Mouse (Mus musculus) erythroblast, embryonic 14.5 days (primary cell): ENCODE measurements around the gene Gpc6. TPM values are rescaled to one million over a fixed set of nuclear protein-coding genes. Genes with fewer than 3 reads are reported as not detected.

Experiments
- H3K27me3 ChIP-seq: 2 replicates; pipeline ENCODE4 v1.6.1; 2012; ENCODE audit warnings: inconsistent platforms; ENCODE audit not compliant: control insufficient read depth
- H3K36me3 ChIP-seq: 2 replicates; pipeline ENCODE4 v1.6.1; 2012; ENCODE audit warnings: mild to moderate bottlenecking, inconsistent platforms; ENCODE audit not compliant: control insufficient read depth
- H3K4me1 ChIP-seq: 2 replicates; pipeline ENCODE4 v1.6.1; 2012; ENCODE audit warnings: inconsistent platforms; ENCODE audit not compliant: control insufficient read depth
- H3K4me3 ChIP-seq: replicated peaks from 2 replicates; pipeline ENCODE3; 2012; ENCODE audit warnings: moderate library complexity, mild to moderate bottlenecking, inconsistent platforms
- H3K9me3 ChIP-seq: 2 replicates; pipeline ENCODE4 v1.6.1; 2012; ENCODE audit warnings: low read length, inconsistent platforms, mixed read lengths; ENCODE audit not compliant: control insufficient read depth
- GATA1 ChIP-seq: IDR thresholded peaks from 2 replicates; pipeline ENCODE4 v1.6.1; 2012; ENCODE audit warnings: low read length, inconsistent platforms, mixed read lengths
- TAL1 ChIP-seq: IDR thresholded peaks from 3 replicates; pipeline ENCODE4 v1.6.1; 2012; ENCODE audit warnings: low read length, inconsistent platforms, mixed read lengths
- polyA plus RNA-seq: library from polyadenylated mRNA; stranded (reverse); fragments of >175 nt; gene quantifications from 2 replicates; pipeline ENCODE4 v1.2.3, GENCODE M21; 2012

Gene Gpc6
- polyA plus RNA-seq, 1 experiment: not detected

DNA sequence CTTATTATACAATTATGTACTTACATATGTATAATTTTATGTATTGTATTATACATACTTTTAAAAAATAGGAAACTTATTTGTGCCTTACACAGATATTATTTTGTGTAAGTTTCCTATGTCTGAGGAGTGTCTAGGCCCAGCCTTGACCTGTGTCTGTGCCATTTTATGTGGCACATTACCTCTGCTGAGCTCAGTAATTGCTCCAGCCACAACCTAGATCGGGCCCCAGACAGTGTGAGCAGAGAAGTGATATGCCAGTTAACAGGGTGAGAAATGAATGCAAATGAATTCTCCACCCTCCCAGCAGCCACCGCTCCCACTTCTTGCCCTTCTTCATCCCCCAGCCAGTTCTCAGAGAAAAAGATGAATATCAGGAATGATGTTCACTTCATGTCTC lies 848.3 kb downstream of the Gpc6 start:
- Histone ChIP-seq H3K9me3 (peaks cover 16% of the 10 kb centered on the region), H3K27me3 (no peaks in the 10 kb centered on the region), H3K36me3 (no peaks in the 10 kb centered on the region), H3K4me3 (no peak overlapping the region), H3K4me1 (no peaks in the 10 kb centered on the region)
- no peak for TF ChIP-seq TAL1
- no peak for TF ChIP-seq GATA1

- no peaks in the 10 kb centered on the region for H3K36me3 ChIP-seq
- H3K27me3 ChIP-seq: no peaks in the 10 kb centered on the region
- no peaks in the 10 kb centered on the region for H3K4me1 ChIP-seq
- TF ChIP-seq GATA1 (no peak), TAL1 (no peak)
- peaks cover 10% of the 10 kb centered on the region for H3K9me3 ChIP-seq
- no peak overlapping the region for H3K4me3 ChIP-seq
These were observed 852.9 kb downstream of the Gpc6 start for GRCm38 (mm10) chr14:117777866-117778500.

GRCm38 (mm10) chr14:117778538-117779413 lies 853.7 kb downstream of the Gpc6 start:
- Histone ChIP-seq H3K4me3 (no peak overlapping the region), H3K36me3 (no peaks in the 10 kb centered on the region), H3K4me1 (no peaks in the 10 kb centered on the region), H3K9me3 (peaks cover 10% of the 10 kb centered on the region), H3K27me3 (no peaks in the 10 kb centered on the region)
- no peak for TF ChIP-seq TAL1
- TF ChIP-seq GATA1: no peak

DNA sequence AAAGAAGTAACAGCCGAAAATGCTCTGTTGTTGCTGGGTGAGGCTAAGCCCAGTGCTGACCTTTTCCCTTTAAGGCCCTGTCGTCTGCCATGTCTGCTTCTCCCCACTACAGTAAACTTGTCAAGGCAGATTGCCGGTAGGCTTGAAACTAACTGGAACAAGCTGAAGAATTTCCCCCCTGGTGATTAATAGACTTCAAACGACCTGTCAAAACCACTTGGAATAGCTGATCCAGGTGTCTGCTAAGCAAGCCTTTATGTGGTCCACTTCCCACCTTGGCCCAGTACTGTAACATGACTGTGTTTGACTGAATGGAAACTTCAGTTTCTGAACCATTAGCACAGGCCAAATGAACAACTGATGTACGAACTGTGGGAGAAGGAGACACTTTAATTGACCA lies 856.6 kb downstream of the Gpc6 start:
- Histone ChIP-seq H3K27me3 (no peaks in the 10 kb centered on the region), H3K9me3 (peaks cover 31% of the 10 kb centered on the region)
- TF ChIP-seq TAL1 (no peak), GATA1 (no peak)

GRCm38 (mm10) chr14:117783671-117784262 lies 858.7 kb downstream of the Gpc6 start:
- H3K36me3 ChIP-seq: no peaks in the 10 kb centered on the region
- TF ChIP-seq GATA1 (no peak), TAL1 (no peak)
- no peaks in the 10 kb centered on the region for H3K27me3 ChIP-seq
- H3K4me3 ChIP-seq: no peak overlapping the region
- H3K4me1 ChIP-seq: no peaks in the 10 kb centered on the region
- H3K9me3 ChIP-seq: peaks cover 27% of the 10 kb centered on the region

More for the DNA sequence above, 856.6 kb downstream of the Gpc6 start:
- Histone ChIP-seq H3K4me3 (no peak overlapping the region), H3K36me3 (no peaks in the 10 kb centered on the region), H3K4me1 (no peaks in the 10 kb centered on the region)

DNA sequence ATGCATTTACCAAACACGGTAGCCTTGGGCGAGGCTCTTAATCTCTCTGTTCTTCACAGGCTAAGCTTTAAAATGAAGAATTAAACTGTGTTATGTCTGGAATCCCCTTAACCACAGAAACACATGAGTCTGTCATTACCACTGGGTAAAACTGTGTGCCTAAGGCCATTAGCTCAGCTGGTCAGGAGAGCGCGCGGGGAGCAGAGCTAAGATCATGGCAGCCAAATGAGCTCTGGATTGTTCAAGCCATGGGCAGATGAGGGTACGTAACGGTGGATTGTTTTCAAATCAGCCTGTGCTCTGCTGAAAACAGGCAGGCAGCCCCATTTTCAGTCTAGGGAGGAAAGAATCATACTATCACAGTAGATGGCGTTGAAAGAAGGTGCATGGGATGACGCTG lies 859.8 kb downstream of the Gpc6 start:
- Histone ChIP-seq H3K9me3 (peaks cover 27% of the 10 kb centered on the region), H3K4me3 (no peak overlapping the region), H3K27me3 (no peaks in the 10 kb centered on the region), H3K4me1 (no peaks in the 10 kb centered on the region), H3K36me3 (no peaks in the 10 kb centered on the region)
- TF ChIP-seq TAL1: no peak
- no peak for TF ChIP-seq GATA1

- Histone ChIP-seq H3K4me3 (no peak overlapping the region), H3K9me3 (peaks cover 27% of the 10 kb centered on the region), H3K27me3 (no peaks in the 10 kb centered on the region), H3K4me1 (no peaks in the 10 kb centered on the region), H3K36me3 (no peaks in the 10 kb centered on the region)
- TF ChIP-seq TAL1 (no peak), GATA1 (no peak)
These were observed 860.5 kb downstream of the Gpc6 start for GRCm38 (mm10) chr14:117785507-117786085.

DNA sequence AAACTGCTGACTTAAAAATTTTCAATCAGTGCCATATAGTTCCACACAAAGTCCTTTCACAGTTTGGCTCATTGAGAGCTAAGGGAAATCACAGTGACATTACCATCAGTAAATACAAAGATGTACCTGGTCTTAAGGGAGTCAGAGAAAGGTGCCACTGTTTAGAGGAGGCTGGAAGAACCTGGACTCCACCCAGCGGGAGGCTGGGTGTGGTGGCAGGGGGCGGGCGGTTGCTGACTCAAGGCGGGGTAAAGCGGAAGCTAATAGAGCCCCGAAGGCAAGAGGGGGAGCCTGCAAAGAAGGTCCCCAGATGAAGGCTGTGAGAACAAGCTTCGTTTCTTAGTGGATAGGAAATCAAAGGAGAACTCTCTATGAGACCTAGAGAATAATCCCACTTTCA lies 861.5 kb downstream of the Gpc6 start:
- no peaks in the 10 kb centered on the region for H3K27me3 ChIP-seq
- TF ChIP-seq TAL1: no peak
- TF ChIP-seq GATA1: no peak
- no peaks in the 10 kb centered on the region for H3K4me1 ChIP-seq

DNA sequence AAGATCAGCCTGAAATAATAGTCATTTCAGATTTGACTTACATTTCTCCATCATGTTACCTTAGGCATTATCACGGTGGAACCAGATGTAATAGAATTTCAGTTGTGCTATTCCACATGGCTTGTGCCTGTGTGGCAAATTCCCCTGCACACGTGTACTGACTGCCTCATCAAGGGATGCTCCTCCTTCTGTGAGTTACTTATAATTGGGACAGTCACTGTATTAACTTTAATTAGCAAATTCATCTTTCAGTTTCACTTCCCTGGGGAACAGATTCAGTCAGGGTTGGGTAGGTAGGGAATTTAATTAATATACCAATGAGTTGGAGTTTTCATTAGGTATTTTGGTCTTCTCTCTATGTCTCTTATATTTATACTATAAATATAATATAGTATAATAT lies 869.8 kb downstream of the Gpc6 start:
- Histone ChIP-seq H3K4me3 (no peak overlapping the region), H3K9me3 (peaks cover 21% of the 10 kb centered on the region; the same call in 1 of the 2 replicates), H3K36me3 (no peaks in the 10 kb centered on the region), H3K27me3 (no peaks in the 10 kb centered on the region), H3K4me1 (no peaks in the 10 kb centered on the region)
- TF ChIP-seq TAL1 (no peak), GATA1 (no peak)

More for the DNA sequence above, 861.5 kb downstream of the Gpc6 start:
- no peaks in the 10 kb centered on the region for H3K36me3 ChIP-seq
- H3K9me3 ChIP-seq: peaks cover 27% of the 10 kb centered on the region
- no peak overlapping the region for H3K4me3 ChIP-seq
